ENCODE assay signal across 8 mouse cellular contexts in the genomic region with DNA sequence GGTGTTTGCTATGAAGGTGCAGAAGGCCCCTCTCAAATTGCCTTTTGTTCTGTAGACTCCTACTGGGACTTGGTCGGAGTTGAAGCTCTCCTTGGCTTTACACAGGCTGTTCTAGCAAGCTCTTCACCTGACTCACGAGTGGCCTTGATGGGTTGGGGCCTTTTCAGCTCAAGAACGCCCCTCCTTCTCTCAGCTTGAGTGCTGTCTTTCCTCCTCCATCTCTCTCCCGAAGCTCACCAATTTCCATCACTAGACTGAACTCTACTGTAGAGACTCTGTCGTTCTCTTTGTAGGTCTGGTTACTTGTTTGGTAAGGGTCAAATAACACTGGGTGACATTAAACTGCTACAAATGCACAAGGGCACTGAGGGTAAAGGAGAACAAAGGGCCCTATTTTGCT. TPM values are rescaled to one million over a fixed set of nuclear protein-coding genes. Genes with fewer than 3 reads are reported as not detected.
A peak's percentile ranks its signal among the peaks of the same experiment; 100 is the strongest.
DNase-seq lines count a peak whose midpoint lies in the region; ATAC-seq and TF ChIP-seq lines count a peak whose summit lies in the region.

No protein-coding gene starts in this region.

- H3K9me3 ChIP-seq in embryonic facial prominence, embryonic 14.5 days (ENCODE audit: control insufficient read depth, low read length) = no peaks in the 10 kb centered on the region
- no peaks in the 10 kb centered on the region for H3K9me3 ChIP-seq in liver, embryonic 13.5 days (replicated peaks)

- H3ac ChIP-seq in C2C12 (ENCODE audit: control insufficient read depth, insufficient read length, low read depth) = peak overlapping the region; percentile 26

- H3K79me2 ChIP-seq in C2C12 (ENCODE audit: control insufficient read depth, insufficient read depth) = no peaks in the 10 kb centered on the region

- no peak for TF ChIP-seq CTCF in C2C12 (IDR thresholded peaks at IDR 0.05; ENCODE audit: control insufficient read depth, insufficient read depth, insufficient read length)

- H3K79me3 ChIP-seq in C2C12 (ENCODE audit: low read depth) = no peaks in the 10 kb centered on the region

- no peaks in the 10 kb centered on the region for H3K36me3 ChIP-seq in C2C12 (ENCODE audit: control insufficient read depth, insufficient read depth)
- no peaks in the 10 kb centered on the region for H3K36me3 ChIP-seq in embryonic facial prominence, embryonic 14.5 days (ENCODE audit: control insufficient read depth, insufficient read depth, low read length)
- H3K36me3 ChIP-seq in liver, embryonic 13.5 days = no peaks in the 10 kb centered on the region

- 0 out of 2 replicates have a peak, but pooled peaks have one; percentile 1 for ATAC-seq in frontal cortex, adult (ENCODE audit: low TSS enrichment)
- ATAC-seq in embryonic facial prominence, embryonic 14.5 days (ENCODE audit: low read depth) = no peak
- no peak for ATAC-seq in liver, embryonic 13.5 days (ENCODE audit: low read depth)

- H3K27me3 ChIP-seq in C2C12 (ENCODE audit: control insufficient read depth, insufficient read depth, insufficient read length) = no peaks in the 10 kb centered on the region
- H3K27me3 ChIP-seq in embryonic facial prominence, embryonic 14.5 days (replicated peaks; ENCODE audit: control insufficient read depth, insufficient read depth, low read length) = no peaks in the 10 kb centered on the region
- H3K27me3 ChIP-seq in liver, embryonic 13.5 days = no peaks in the 10 kb centered on the region

- H3K4me2 ChIP-seq in embryonic facial prominence, embryonic 14.5 days (ENCODE audit: low read depth, low read length) = peak overlapping the region; percentile 74
- peak overlapping the region; percentile 79 for H3K4me2 ChIP-seq in liver, embryonic 13.5 days

- peak overlapping the region; percentile 49 for H3K4me3 ChIP-seq in C2C12 (ENCODE audit: insufficient read depth, poor library complexity, severe bottlenecking)
- peak overlapping the region; percentile 54 for H3K4me3 ChIP-seq in embryonic facial prominence, embryonic 14.5 days (ENCODE audit: low read depth, low read length)
- H3K4me3 ChIP-seq in liver, embryonic 13.5 days (replicated peaks) = peak overlapping the region; percentile 75

- peak overlapping the region; percentile 95 for H3K27ac ChIP-seq in embryonic facial prominence, embryonic 14.5 days (replicated peaks; ENCODE audit: low read depth, low read length)
- H3K27ac ChIP-seq in liver, embryonic 13.5 days = peak overlapping the region; percentile 76

- peak overlapping the region; percentile 78 for H3K9ac ChIP-seq in embryonic facial prominence, embryonic 14.5 days (ENCODE audit: low read depth, low read length)
- H3K9ac ChIP-seq in liver, embryonic 13.5 days = peak overlapping the region; percentile 76

- peaks cover 10% of the 10 kb centered on the region; the same call in 1 of the 2 replicates for H3K4me1 ChIP-seq in embryonic facial prominence, embryonic 14.5 days (ENCODE audit: control insufficient read depth, insufficient read depth, low read length)
- H3K4me1 ChIP-seq in liver, embryonic 13.5 days (replicated peaks) = peaks cover 12% of the 10 kb centered on the region

- 65% methylated on average over 5 of the region's 5 CpGs for WGBS in embryonic facial prominence, embryonic 14.5 days
- WGBS in liver, embryonic 13.5 days (ENCODE audit: insufficient replicate concordance) = 57% methylated on average over 5 of the region's 5 CpGs

- DNase-seq in frontal cortex, postnatal 10 days (ENCODE audit: low spot score in 2 of 2) = no peak
- DNase-seq in embryonic facial prominence, embryonic 14.5 days (ENCODE audit: low spot score) = no peak
- DNase-seq in liver, embryonic 13.5 days = no peak
- no peak for DNase-seq in right cerebral cortex, adult 18-20 months
- no peak for DNase-seq in right cerebral cortex, postnatal 4 days
- DNase-seq in left cerebral cortex, adult 8-10 months (ENCODE audit: low spot score in 2 of 2) = no peak

TF ChIP-seq in C2C12, 6 proteins besides CTCF, POLR2A, EP300 and RAD21:
- no peak for TF ChIP-seq MYOD1 (IDR thresholded peaks at IDR 0.05; ENCODE audit: control insufficient read depth, insufficient read length, low read depth)
- no peak for TF ChIP-seq MAX (IDR thresholded peaks at IDR 0.05)
- no peak for TF ChIP-seq USF1 (IDR thresholded peaks at IDR 0.05; ENCODE audit: low read depth)
- no peak for TF ChIP-seq FOSL1 (IDR thresholded peaks at IDR 0.05; ENCODE audit: insufficient read depth, low read length, poor library complexity, severe bottlenecking)
- TF ChIP-seq MYOG (IDR thresholded peaks at IDR 0.05; ENCODE audit: control insufficient read depth, extremely low read depth, insufficient read length) = no peak
- TF ChIP-seq CEBPB (IDR thresholded peaks at IDR 0.05; ENCODE audit: low read depth) = no peak
TF ChIP-seq in C2C12: peak in this region for 0.

RNA-seq across cellular contexts. Expression of a gene that starts 0.7 kb away (rescaled TPM):
- polyA plus RNA-seq in C2C12 (2012; fragmentation: generic; extraction: Trizol) = 5.4 TPM
- 38.6 and 44.3 TPM in 2 replicates for polyA plus RNA-seq in embryonic facial prominence, embryonic 14.5 days (2014; fragmentation: Nextera tagmentation; extraction: Ambion mirVana)
- polyA plus RNA-seq in liver, embryonic 13.5 days (2015; fragmentation: Nextera tagmentation; extraction: Ambion mirVana) = 5.2 and 7.3 TPM in 2 replicates
- 1 to 10 TPM; 4.9 to 6.6 (median 6.1) TPM for total RNA-seq in left cerebral cortex, adult 8-10 months (2022)

RNA-seq across cellular contexts. Expression of a gene that starts 30.5 kb away (rescaled TPM):
- 6.9 TPM for polyA plus RNA-seq in C2C12 (2012; fragmentation: generic; extraction: Trizol)
- polyA plus RNA-seq in embryonic facial prominence, embryonic 14.5 days (2014; fragmentation: Nextera tagmentation; extraction: Ambion mirVana) = 2,046 and 2,257 TPM in 2 replicates
- polyA plus RNA-seq in liver, embryonic 13.5 days (2015; fragmentation: Nextera tagmentation; extraction: Ambion mirVana) = 185 and 233 TPM in 2 replicates
- total RNA-seq in left cerebral cortex, adult 8-10 months (2022) = 100 to 1,000 TPM in 1 of 4 experiments, 10 to 100 TPM in 3; 66.1 to 109 (median 76.2) TPM

RNA-seq across cellular contexts. Expression of a gene that starts 53.8 kb away (rescaled TPM):
- not detected for polyA plus RNA-seq in C2C12 (2012; fragmentation: generic; extraction: Trizol)
- 1.3 and 1.7 TPM in 2 replicates for polyA plus RNA-seq in embryonic facial prominence, embryonic 14.5 days (2014; fragmentation: Nextera tagmentation; extraction: Ambion mirVana)
- polyA plus RNA-seq in liver, embryonic 13.5 days (2015; fragmentation: Nextera tagmentation; extraction: Ambion mirVana) = 0.52 and 1.4 TPM in 2 replicates
- not detected for total RNA-seq in left cerebral cortex, adult 8-10 months (2022)

Comparison
In these comparisons a context has a peak if more than half of its experiments do, and no peak if none do; other contexts are left out.
1. RNA of a gene that starts 30.5 kb away (polyA plus RNA-seq): 2,046 to 2,257 TPM in embryonic facial prominence, embryonic 14.5 days and 185 to 233 TPM in liver, embryonic 13.5 days; 6.9 TPM in C2C12 (single experiment); every median in the first group is over 10 times any median in the second.
2. Peak in every context shown above with its lines, with median percentiles within 50 percentile points of each other: H3K4me3 ChIP-seq.